Mouse (Mus musculus) liver, embryonic 14.5 days (tissue): ENCODE data around the gene 1700125H20Rik. TPM values are rescaled to one million over a fixed set of nuclear protein-coding genes. Genes with fewer than 3 reads are reported as not detected.

Experiments used
- ATAC-seq: fragments of 200-750 bp; cut with Nextera tagmentation; 2 replicates; pipeline ENCODE4 v1.8.0; 2017; ENCODE audit warnings: moderate number of reproducible peaks, mild to moderate bottlenecking, moderate library complexity; ENCODE audit not compliant: insufficient read depth
- DNase-seq, 3 experiments: peaks; one replicate each; pipeline ENCODE4 v3.0.0-alpha.2; 2012 to 2013; ENCODE audit warnings: low read depth in 3 of 3, low spot score in 3 of 3
- H3K27ac ChIP-seq: fragments of 300-500 bp; sonication (generic); 2 replicates; pipeline ENCODE4 v1.5.1; 2014; ENCODE audit warnings: moderate library complexity, mild to moderate bottlenecking, control low read depth, inconsistent platforms
- H3K27me3 ChIP-seq: fragments of 300-500 bp; sonication (generic); 2 replicates; pipeline ENCODE4 v1.6.1; 2014; ENCODE audit warnings: mild to moderate bottlenecking, low read length, moderate library complexity; ENCODE audit not compliant: control insufficient read depth, insufficient read depth
- H3K36me3 ChIP-seq: fragments of 300-500 bp; sonication (generic); replicated peaks from 2 replicates; pipeline ENCODE4 v1.6.1; 2014; ENCODE audit warnings: low read depth; ENCODE audit not compliant: control insufficient read depth, insufficient read depth
- H3K4me1 ChIP-seq, 2 experiments: fragments of 200-500 bp in 1 of 2; fragments of 300-500 bp in 1 of 2; sonication (generic) in 1 of 2; replicated peaks; 2 replicates each; pipeline ENCODE4 v1.6.1; 2012 to 2014; ENCODE audit warnings: antibody characterized with exemption in 1 of 2, inconsistent platforms in 1 of 2, low read length in 1 of 2; ENCODE audit not compliant: control insufficient read depth in 2 of 2, insufficient read depth in 2 of 2
- H3K4me2 ChIP-seq: fragments of 300-500 bp; sonication (generic); 2 replicates; pipeline ENCODE4 v1.6.1; 2014; ENCODE audit warnings: low read depth, mild to moderate bottlenecking, control low read depth, moderate library complexity
- H3K4me3 ChIP-seq, 2 experiments: fragments of 200-500 bp in 1 of 2; fragments of 300-500 bp in 1 of 2; sonication (generic) in 1 of 2; 2 replicates each; pipeline ENCODE4 v1.5.1; 2012 to 2014; ENCODE audit warnings: low read depth in 2 of 2, low read length in 2 of 2, mild to moderate bottlenecking in 2 of 2, control low read depth in 1 of 2, inconsistent platforms in 1 of 2, moderate library complexity in 1 of 2; ENCODE audit not compliant: insufficient read depth in 1 of 2
- H3K9ac ChIP-seq: fragments of 300-500 bp; sonication (generic); replicated peaks from 2 replicates; pipeline ENCODE4 v1.6.1; 2014; ENCODE audit warnings: mild to moderate bottlenecking, control low read depth, moderate library complexity
- H3K9me3 ChIP-seq: fragments of 300-500 bp; sonication (generic); 2 replicates; pipeline ENCODE4 v1.6.1; 2016; ENCODE audit warnings: low read length, mixed read lengths; ENCODE audit not compliant: control insufficient read depth
- CTCF ChIP-seq: IDR thresholded peaks from 2 replicates; pipeline ENCODE4 v1.5.1; 2016; ENCODE audit warnings: antibody characterized with exemption, low read depth, control low read depth
- EP300 ChIP-seq: IDR thresholded peaks from 2 replicates; pipeline ENCODE4 v1.6.1; 2016; ENCODE audit warnings: antibody characterized with exemption, low read depth
- WGBS: fragments of 180-500 bp; shearing (Covaris S2); extraction: QIAGEN DNeasy Blood & Tissue Kit; methylation state at CpG from one replicate; pipeline ENCODE4 v1.1.7; 2014; ENCODE audit not compliant: insufficient replicate concordance; 5-methylcytosine and 5-hydroxymethylcytosine counted together
- polyA plus RNA-seq, 2 experiments: library from polyadenylated mRNA; depleted of rRNA in 1 of 2; stranded (reverse) in 1 of 2; unstranded in 1 of 2; fragments of >200 nt; fragmentation: Nextera tagmentation in 1 of 2; extraction: Ambion mirVana in 1 of 2; gene quantifications; 2 replicates each; pipeline versions ENCODE4 v1.2.1 to v1.2.3; 2012 to 2014

Gene 1700125H20Rik
- polyA plus RNA-seq, 2 experiments, result 0.25 TPM; not detected in 1

DNA sequence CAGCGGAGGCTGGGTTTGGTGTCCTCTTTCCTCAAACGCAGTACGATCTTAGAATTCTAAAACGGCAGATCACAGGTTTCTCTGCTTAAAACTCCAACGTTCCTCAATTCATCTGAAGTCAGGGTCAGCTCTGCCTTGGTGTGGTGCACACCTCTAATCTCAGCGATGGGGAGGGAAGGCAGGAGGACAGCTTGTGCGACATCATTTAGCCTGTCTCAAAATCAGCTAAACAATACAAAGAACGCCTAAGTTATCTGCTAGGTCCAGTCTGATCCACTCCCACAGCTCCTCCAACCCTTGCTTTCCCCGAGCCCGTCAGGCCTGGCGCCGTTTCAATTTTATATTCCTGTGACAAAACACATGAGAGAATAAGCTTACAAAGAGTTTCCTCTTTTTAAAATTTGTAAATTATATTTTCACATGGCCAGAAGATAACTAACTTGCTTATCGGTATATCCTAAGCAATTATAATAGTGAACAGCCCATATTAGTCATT is 13.1 kb downstream of the 1700125H20Rik start:
- peak overlapping the region; percentile 65 for H3K4me2 ChIP-seq
- peak overlapping the region; percentile 49 to 64 for H3K4me3 ChIP-seq
- WGBS, result 30% methylated on average over 13 of the region's 13 CpGs
- peaks cover 0 to 5% of the 10 kb centered on the region in 2 experiments; a peak in 2 of 4 replicates for H3K4me1 ChIP-seq
- DNase-seq, result no peak
- peak; percentile 11; the same call in 1 of the 2 replicates for ATAC-seq
- H3K9me3 ChIP-seq, result no peaks in the 10 kb centered on the region
- no peaks in the 10 kb centered on the region for H3K27me3 ChIP-seq
- no peak overlapping the region for H3K27ac ChIP-seq
- TF ChIP-seq CTCF, result no peak
- TF ChIP-seq EP300, result no peak
- H3K36me3 ChIP-seq, result no peaks in the 10 kb centered on the region
- peak overlapping the region; percentile 25 for H3K9ac ChIP-seq

DNA sequence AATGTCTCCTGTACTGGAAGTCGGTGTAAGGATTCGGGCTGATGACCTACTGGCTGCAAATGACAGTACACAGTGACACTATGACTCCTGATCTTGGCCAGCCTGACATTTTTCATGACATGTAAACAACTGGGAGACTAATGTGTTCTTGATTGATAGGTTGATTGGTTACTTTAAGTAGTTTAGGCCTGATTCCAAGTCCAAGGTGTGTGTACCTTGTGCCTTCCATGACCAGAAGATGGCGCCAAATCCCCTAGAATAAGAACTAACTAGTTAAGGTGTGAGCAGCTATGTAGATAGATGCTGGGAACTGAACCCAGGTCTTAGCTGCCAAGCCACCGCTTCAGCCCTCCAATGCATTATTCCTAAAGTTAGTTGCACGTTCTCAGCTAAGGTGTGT is 13.9 kb downstream of the 1700125H20Rik start:
- TF ChIP-seq EP300 (no peak), CTCF (peak; percentile 84)
- DNase-seq, result peak; percentile 59 to 69 (median 66)
- peaks cover 0 to 5% of the 10 kb centered on the region in 2 experiments; a peak in 2 of 4 replicates for H3K4me1 ChIP-seq
- H3K27ac ChIP-seq, result no peak overlapping the region
- H3K9ac ChIP-seq, result no peak overlapping the region
- no peaks in the 10 kb centered on the region for H3K36me3 ChIP-seq
- no peaks in the 10 kb centered on the region for H3K27me3 ChIP-seq
- no peaks in the 10 kb centered on the region for H3K9me3 ChIP-seq
- no peak overlapping the region for H3K4me2 ChIP-seq
- ATAC-seq, result 0 out of 2 replicates have a peak, but pooled peaks have one; percentile 29
- WGBS, result 62% methylated on average over 5 of the region's 5 CpGs
- H3K4me3 ChIP-seq, result no peak overlapping the region

DNA sequence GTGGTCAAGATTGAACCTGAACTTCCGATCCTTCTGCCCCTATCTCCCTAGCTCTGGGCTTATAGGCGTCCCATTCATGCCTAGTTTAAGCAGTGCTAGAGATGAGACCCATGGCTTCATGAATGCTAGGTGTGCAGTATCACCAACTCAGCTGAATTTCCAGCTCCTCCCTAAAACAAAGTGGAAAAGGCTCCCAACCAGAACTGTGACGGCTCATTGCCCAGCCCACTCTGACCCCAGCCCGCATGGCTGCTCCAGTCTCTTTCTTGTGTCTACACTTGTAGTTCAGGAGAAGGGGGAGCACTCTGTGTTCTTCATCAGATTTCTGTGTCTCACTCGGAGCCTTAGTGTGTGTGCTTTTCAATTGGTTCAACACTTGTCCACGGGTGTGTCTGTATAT is 14.6 kb downstream of the 1700125H20Rik start:
- no peaks in the 10 kb centered on the region for H3K27me3 ChIP-seq
- TF ChIP-seq CTCF (no peak), EP300 (no peak)
- 80% methylated on average over 6 of the region's 6 CpGs for WGBS
- H3K4me3 ChIP-seq, result no peak overlapping the region
- no peak overlapping the region for H3K4me2 ChIP-seq
- H3K36me3 ChIP-seq, result peaks cover 3% of the 10 kb centered on the region; the same call in 1 of the 2 replicates
- H3K9me3 ChIP-seq, result no peaks in the 10 kb centered on the region
- no peak overlapping the region for H3K9ac ChIP-seq
- DNase-seq (no peak), ATAC-seq (no peak)
- peaks cover 0 to 5% of the 10 kb centered on the region in 2 experiments; a peak in 2 of 4 replicates for H3K4me1 ChIP-seq
- H3K27ac ChIP-seq, result no peak overlapping the region

DNA sequence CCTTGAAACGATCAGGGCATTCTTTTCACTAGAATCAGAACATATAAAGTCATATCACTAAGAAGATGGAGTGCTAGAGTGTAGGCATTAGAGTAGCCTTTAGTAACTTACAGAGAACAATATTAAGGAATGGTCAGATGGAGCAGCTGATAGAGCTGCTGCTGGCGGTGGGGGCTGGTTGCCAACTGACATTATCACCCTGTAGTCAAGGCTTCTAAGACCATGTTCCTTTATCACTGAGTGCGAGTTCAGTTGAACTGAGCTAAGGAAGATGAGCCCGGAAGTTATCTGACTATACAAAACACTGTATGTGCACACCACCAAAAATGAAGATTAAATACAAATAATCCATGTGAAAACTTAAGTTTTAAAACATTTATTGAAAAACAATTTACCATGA is 18.9 kb downstream of the 1700125H20Rik start:
- H3K4me2 ChIP-seq, result no peak overlapping the region
- WGBS, result 33% methylated on average over 4 of the region's 4 CpGs
- DNase-seq, result no peak
- peak; percentile 72 for ATAC-seq
- H3K9me3 ChIP-seq, result no peaks in the 10 kb centered on the region
- no peaks in the 10 kb centered on the region for H3K27me3 ChIP-seq
- TF ChIP-seq CTCF (no peak), EP300 (0 out of 2 replicates have a peak, but pooled peaks have one; percentile 18)
- H3K4me3 ChIP-seq, result no peak overlapping the region
- no peaks in the 10 kb centered on the region for H3K4me1 ChIP-seq
- no peak overlapping the region for H3K27ac ChIP-seq
- peaks cover 20% of the 10 kb centered on the region for H3K36me3 ChIP-seq
- H3K9ac ChIP-seq, result no peak overlapping the region

DNA sequence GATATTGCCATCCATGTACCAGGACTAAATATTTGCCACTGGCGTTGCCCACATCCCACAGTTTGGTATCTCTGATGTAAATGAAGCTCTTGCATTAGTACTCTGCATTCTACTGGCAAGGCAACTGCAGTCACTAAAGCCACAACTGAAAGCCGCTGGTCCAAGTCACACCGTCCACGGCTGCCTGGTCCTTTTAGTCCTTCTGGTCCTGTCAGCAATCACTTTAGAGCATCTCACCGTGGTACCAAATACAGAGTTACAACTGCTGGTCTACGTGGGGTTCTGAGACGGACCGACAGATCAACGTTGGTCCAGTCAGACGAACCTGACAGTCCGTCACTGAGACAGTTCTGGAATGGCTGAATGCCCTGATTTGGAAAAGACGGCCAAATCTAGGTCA is 20.5 kb downstream of the 1700125H20Rik start:
- no peak for ATAC-seq
- Histone ChIP-seq H3K27ac (no peak overlapping the region), H3K9me3 (no peaks in the 10 kb centered on the region), H3K4me3 (no peak overlapping the region), H3K9ac (no peak overlapping the region), H3K27me3 (no peaks in the 10 kb centered on the region), H3K4me1 (no peaks in the 10 kb centered on the region), H3K4me2 (no peak overlapping the region), H3K36me3 (peaks cover 35% of the 10 kb centered on the region)
- no peak for DNase-seq
- 85% methylated on average over 12 of the region's 12 CpGs for WGBS
- TF ChIP-seq EP300 (no peak), CTCF (no peak)
